Mouse (Mus musculus) bone marrow macrophage, adult 2 months (primary cell): ENCODE measurements around the gene Plpp3.

Experiments used
- CTCF ChIP-seq: IDR thresholded peaks from 2 replicates; pipeline ENCODE4 v1.5.1; 2012; ENCODE audit warnings: low read depth, mild to moderate bottlenecking, low read length, moderate library complexity
- POLR2A ChIP-seq: IDR thresholded peaks from 2 replicates; pipeline ENCODE4 v1.6.1; 2012; ENCODE audit warnings: mild to moderate bottlenecking, low read depth, low read length, borderline replicate concordance

DNA sequence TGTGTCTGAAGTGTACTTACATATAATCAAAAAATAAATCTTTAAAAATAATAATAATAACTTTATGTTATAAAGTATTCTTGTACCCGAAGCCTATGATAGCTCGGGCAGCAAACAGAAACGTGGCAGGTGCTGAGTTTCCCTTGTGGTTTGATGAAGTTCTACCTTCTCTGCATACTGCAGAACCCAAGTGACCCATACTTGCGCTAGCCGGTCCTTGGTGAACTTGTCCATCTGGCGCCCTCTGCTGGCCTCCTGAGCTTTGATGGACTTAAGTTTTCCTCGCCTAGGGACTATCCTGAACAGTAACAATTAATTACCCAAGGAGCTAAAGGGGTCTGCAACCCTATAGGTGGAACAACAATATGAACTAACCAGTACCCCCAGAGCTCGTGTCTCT lies 34.7 kb upstream of the Plpp3 start:
- TF ChIP-seq CTCF (peak; percentile 74), POLR2A (no peak)
